Mouse (Mus musculus): ENCODE measurements around the gene Tcea3. TPM values are rescaled to one million over a fixed set of nuclear protein-coding genes. Genes with fewer than 3 reads are reported as not detected.

The Tcea3 gene
- total and polyA plus RNA-seq, 3 experiments: 46.9 to 138 (median 112) TPM

- H3K36me3 ChIP-seq (ENCODE audit: control insufficient read depth, insufficient read depth, low read length): peaks cover 2% of the 10 kb centered on the region; the same call in 1 of the 2 replicates
- WGBS: under 1% methylated on average over 51 of the region's 54 CpGs
- peak within 1 kb of the TSS; percentile 87 for H3K27ac ChIP-seq
- intact Hi-C loops (cut with DNase I): no loop called here
- peak within 1 kb of the TSS; percentile 68 for H3K4me3 ChIP-seq
- TF ChIP-seq CTCF (IDR thresholded peaks at IDR 0.05): peak; percentile 27; the same call in 1 of the 2 replicates
- peak; percentile 90 for TF ChIP-seq POLR2A (IDR thresholded peaks at IDR 0.05; ENCODE audit: insufficient read depth, low read depth, low read length)
- TF ChIP-seq EP300 (IDR thresholded peaks at IDR 0.05; ENCODE audit: insufficient read depth, low read depth, low read length): no peak
- peak; percentile 96 for DNase-seq
- H3K79me2 ChIP-seq (replicated peaks; ENCODE audit: control insufficient read depth, insufficient read depth, low read length): no peaks in the 10 kb centered on the region; the same call in 1 of the 2 replicates
- H3K4me1 ChIP-seq (ENCODE audit: control insufficient read depth, insufficient read depth, low read length): peaks cover 5% of the 10 kb centered on the region
- peak within 1 kb of the TSS; percentile 74 for H3K9ac ChIP-seq (ENCODE audit: low read depth, low read length)
- no peaks in the 10 kb centered on the region for H3K27me3 ChIP-seq (ENCODE audit: control insufficient read depth, insufficient read depth, low read length)
Observed at GRCm38 (mm10) chr4:136206033-136206893, 41.3 kb upstream of the Tcea3 start, which contains the start of gene Asap3. Asap3 (plus strand) TSS chr4:136206365.

- Histone ChIP-seq H3K79me2 (replicated peaks; ENCODE audit: control insufficient read depth, insufficient read depth, low read length) (no peaks in the 10 kb centered on the region; the same call in none of the 2 replicates), H3K4me3 (peak overlapping the region; percentile 68), H3K27ac (peak overlapping the region; percentile 87), H3K4me1 (ENCODE audit: control insufficient read depth, insufficient read depth, low read length) (peaks cover 5% of the 10 kb centered on the region), H3K36me3 (ENCODE audit: control insufficient read depth, insufficient read depth, low read length) (peaks cover 2% of the 10 kb centered on the region; the same call in 1 of the 2 replicates), H3K9ac (ENCODE audit: low read depth, low read length) (peak overlapping the region; percentile 74), H3K27me3 (ENCODE audit: control insufficient read depth, insufficient read depth, low read length) (no peaks in the 10 kb centered on the region)
- intact Hi-C loops (cut with DNase I): no loop called here
- 3% methylated on average over 6 of the region's 6 CpGs for WGBS
- peak; percentile 56 to 64 for DNase-seq
- TF ChIP-seq POLR2A (IDR thresholded peaks at IDR 0.05; ENCODE audit: insufficient read depth, low read depth, low read length) (no peak), EP300 (IDR thresholded peaks at IDR 0.05; ENCODE audit: insufficient read depth, low read depth, low read length) (no peak), CTCF (IDR thresholded peaks at IDR 0.05) (no peak)
Observed at GRCm38 (mm10) chr4:136206943-136207342, 40.6 kb upstream of the Tcea3 start.

GRCm38 (mm10) chr4:136210931-136211330 is 36.6 kb upstream of the Tcea3 start:
- Histone ChIP-seq H3K9ac (ENCODE audit: low read depth, low read length) (no peak overlapping the region), H3K79me2 (replicated peaks; ENCODE audit: control insufficient read depth, insufficient read depth, low read length) (no peaks in the 10 kb centered on the region; the same call in none of the 2 replicates), H3K36me3 (ENCODE audit: control insufficient read depth, insufficient read depth, low read length) (peaks cover 2% of the 10 kb centered on the region; the same call in 1 of the 2 replicates), H3K27ac (no peak overlapping the region), H3K4me3 (no peak overlapping the region), H3K4me1 (ENCODE audit: control insufficient read depth, insufficient read depth, low read length) (peaks cover 4% of the 10 kb centered on the region), H3K27me3 (ENCODE audit: control insufficient read depth, insufficient read depth, low read length) (no peaks in the 10 kb centered on the region)
- TF ChIP-seq POLR2A (IDR thresholded peaks at IDR 0.05; ENCODE audit: insufficient read depth, low read depth, low read length): no peak
- no peak for TF ChIP-seq EP300 (IDR thresholded peaks at IDR 0.05; ENCODE audit: insufficient read depth, low read depth, low read length)
- TF ChIP-seq CTCF (IDR thresholded peaks at IDR 0.05): no peak
- intact Hi-C loops (cut with DNase I): no loop called here
- 59% methylated on average over 9 of the region's 9 CpGs for WGBS
- DNase-seq: no peak

GRCm38 (mm10) chr4:136213629-136214028 is 33.9 kb upstream of the Tcea3 start:
- no peaks in the 10 kb centered on the region; the same call in none of the 2 replicates for H3K79me2 ChIP-seq (replicated peaks; ENCODE audit: control insufficient read depth, insufficient read depth, low read length)
- no peaks in the 10 kb centered on the region for H3K36me3 ChIP-seq (ENCODE audit: control insufficient read depth, insufficient read depth, low read length)
- peaks cover 8% of the 10 kb centered on the region for H3K4me1 ChIP-seq (ENCODE audit: control insufficient read depth, insufficient read depth, low read length)
- WGBS: 30% methylated on average over 7 of the region's 7 CpGs
- H3K4me3 ChIP-seq: no peak overlapping the region
- DNase-seq: peak in 1 of 2 experiments; percentile 32
- H3K27me3 ChIP-seq (ENCODE audit: control insufficient read depth, insufficient read depth, low read length): no peaks in the 10 kb centered on the region
- no peak overlapping the region for H3K9ac ChIP-seq (ENCODE audit: low read depth, low read length)
- TF ChIP-seq EP300 (IDR thresholded peaks at IDR 0.05; ENCODE audit: insufficient read depth, low read depth, low read length) (no peak), POLR2A (IDR thresholded peaks at IDR 0.05; ENCODE audit: insufficient read depth, low read depth, low read length) (no peak), CTCF (IDR thresholded peaks at IDR 0.05) (no peak)
- H3K27ac ChIP-seq: no peak overlapping the region
- intact Hi-C loops (cut with DNase I): no loop called here

- no peak for DNase-seq
- no peak overlapping the region for H3K27ac ChIP-seq
- no peaks in the 10 kb centered on the region; the same call in 1 of the 2 replicates for H3K79me2 ChIP-seq (replicated peaks; ENCODE audit: control insufficient read depth, insufficient read depth, low read length)
- H3K4me1 ChIP-seq (ENCODE audit: control insufficient read depth, insufficient read depth, low read length): peaks cover 9% of the 10 kb centered on the region
- TF ChIP-seq CTCF (IDR thresholded peaks at IDR 0.05) (no peak), EP300 (IDR thresholded peaks at IDR 0.05; ENCODE audit: insufficient read depth, low read depth, low read length) (no peak), POLR2A (IDR thresholded peaks at IDR 0.05; ENCODE audit: insufficient read depth, low read depth, low read length) (no peak)
- no peak overlapping the region for H3K4me3 ChIP-seq
- H3K27me3 ChIP-seq (ENCODE audit: control insufficient read depth, insufficient read depth, low read length): no peaks in the 10 kb centered on the region
- 88% methylated on average over 8 of the region's 8 CpGs for WGBS
- H3K9ac ChIP-seq (ENCODE audit: low read depth, low read length): no peak overlapping the region
- H3K36me3 ChIP-seq (ENCODE audit: control insufficient read depth, insufficient read depth, low read length): no peaks in the 10 kb centered on the region
- intact Hi-C loops (cut with DNase I): no loop called here
Observed at GRCm38 (mm10) chr4:136214828-136215227, 32.7 kb upstream of the Tcea3 start.

GRCm38 (mm10) chr4:136215576-136215975 is 32.0 kb upstream of the Tcea3 start:
- no peak for TF ChIP-seq POLR2A (IDR thresholded peaks at IDR 0.05; ENCODE audit: insufficient read depth, low read depth, low read length)
- no peak for TF ChIP-seq EP300 (IDR thresholded peaks at IDR 0.05; ENCODE audit: insufficient read depth, low read depth, low read length)
- no peak for TF ChIP-seq CTCF (IDR thresholded peaks at IDR 0.05)
- Histone ChIP-seq H3K9ac (ENCODE audit: low read depth, low read length) (no peak overlapping the region), H3K36me3 (ENCODE audit: control insufficient read depth, insufficient read depth, low read length) (no peaks in the 10 kb centered on the region), H3K27ac (no peak overlapping the region), H3K79me2 (replicated peaks; ENCODE audit: control insufficient read depth, insufficient read depth, low read length) (no peaks in the 10 kb centered on the region; the same call in 1 of the 2 replicates), H3K4me1 (ENCODE audit: control insufficient read depth, insufficient read depth, low read length) (peaks cover 12% of the 10 kb centered on the region), H3K4me3 (no peak overlapping the region), H3K27me3 (ENCODE audit: control insufficient read depth, insufficient read depth, low read length) (no peaks in the 10 kb centered on the region)
- 80% methylated on average over 8 of the region's 8 CpGs for WGBS
- intact Hi-C loops (cut with DNase I): no loop called here
- no peak for DNase-seq
